Mouse (Mus musculus): ENCODE data around the gene Gtpbp1. TPM values are rescaled to one million over a fixed set of nuclear protein-coding genes. Genes with fewer than 3 reads are reported as not detected.

The Gtpbp1 gene
- polyA plus RNA-seq, 1 experiment from 2014 or later: 51.4 TPM

GRCm38 (mm10) chr15:79688268-79688956 is 2.2 kb upstream of the Gtpbp1 start:
- Histone ChIP-seq H3K4me1 (ENCODE audit: control insufficient read depth, insufficient read depth, low read length) (peaks cover 59% of the 10 kb centered on the region), H3K4me2 (ENCODE audit: low read length) (peak overlapping the region; percentile 71), H3K27me3 (ENCODE audit: control insufficient read depth, insufficient read depth, low read depth, low read length) (no peaks in the 10 kb centered on the region), H3K9me3 (replicated peaks; ENCODE audit: control insufficient read depth, low read length, poor library complexity, severe bottlenecking) (no peaks in the 10 kb centered on the region), H3K4me3 (ENCODE audit: low read depth, low read length) (peak overlapping the region; percentile 74), H3K9ac (ENCODE audit: low read depth, low read length) (peak overlapping the region; percentile 83), H3K36me3 (ENCODE audit: control insufficient read depth, insufficient read depth, low read length) (no peaks in the 10 kb centered on the region), H3K27ac (ENCODE audit: low read length) (peak overlapping the region; percentile 95)
- WGBS: 2% methylated on average over 8 of the region's 8 CpGs
- ATAC-seq: no peak

GRCm38 (mm10) chr15:79689662-79690425 is 801 bp upstream of the Gtpbp1 start:
- WGBS: 15% methylated on average over 24 of the region's 24 CpGs
- no peak overlapping the region for H3K27ac ChIP-seq (ENCODE audit: low read length)
- H3K9ac ChIP-seq (ENCODE audit: low read depth, low read length): no peak overlapping the region
- ATAC-seq: no peak
- H3K27me3 ChIP-seq (ENCODE audit: control insufficient read depth, insufficient read depth, low read depth, low read length): no peaks in the 10 kb centered on the region
- H3K36me3 ChIP-seq (ENCODE audit: control insufficient read depth, insufficient read depth, low read length): no peaks in the 10 kb centered on the region
- H3K4me1 ChIP-seq (ENCODE audit: control insufficient read depth, insufficient read depth, low read length): peaks cover 46% of the 10 kb centered on the region
- H3K4me2 ChIP-seq (ENCODE audit: low read length): peak overlapping the region; percentile 54
- H3K9me3 ChIP-seq (replicated peaks; ENCODE audit: control insufficient read depth, low read length, poor library complexity, severe bottlenecking): no peaks in the 10 kb centered on the region
- peak overlapping the region; percentile 90 for H3K4me3 ChIP-seq (ENCODE audit: low read depth, low read length)

- Histone ChIP-seq H3K36me3 (ENCODE audit: control insufficient read depth, insufficient read depth, low read length) (no peaks in the 10 kb centered on the region), H3K27me3 (ENCODE audit: control insufficient read depth, insufficient read depth, low read depth, low read length) (no peaks in the 10 kb centered on the region), H3K4me2 (ENCODE audit: low read length) (peak overlapping the region; percentile 95), H3K4me3 (ENCODE audit: low read depth, low read length) (peak overlapping the region; percentile 90), H3K9me3 (replicated peaks; ENCODE audit: control insufficient read depth, low read length, poor library complexity, severe bottlenecking) (no peaks in the 10 kb centered on the region), H3K27ac (ENCODE audit: low read length) (peak overlapping the region; percentile 89), H3K4me1 (ENCODE audit: control insufficient read depth, insufficient read depth, low read length) (peaks cover 34% of the 10 kb centered on the region), H3K9ac (ENCODE audit: low read depth, low read length) (peak overlapping the region; percentile 90)
- under 1% methylated on average over 51 of the region's 53 CpGs for WGBS
- peak; percentile 30 for ATAC-seq
Measured at GRCm38 (mm10) chr15:79691023-79691508, 421 bp downstream of the Gtpbp1 start.

GRCm38 (mm10) chr15:79692334-79692733 is 1.7 kb downstream of the Gtpbp1 start:
- WGBS: 61% methylated on average over 5 of the region's 5 CpGs
- H3K27me3 ChIP-seq (ENCODE audit: control insufficient read depth, insufficient read depth, low read depth, low read length): no peaks in the 10 kb centered on the region
- no peaks in the 10 kb centered on the region for H3K36me3 ChIP-seq (ENCODE audit: control insufficient read depth, insufficient read depth, low read length)
- H3K9ac ChIP-seq (ENCODE audit: low read depth, low read length): no peak overlapping the region
- ATAC-seq: no peak
- peak overlapping the region; percentile 95; the same call in 1 of the 2 replicates for H3K4me2 ChIP-seq (ENCODE audit: low read length)
- no peak overlapping the region for H3K27ac ChIP-seq (ENCODE audit: low read length)
- no peak overlapping the region for H3K4me3 ChIP-seq (ENCODE audit: low read depth, low read length)
- H3K9me3 ChIP-seq (replicated peaks; ENCODE audit: control insufficient read depth, low read length, poor library complexity, severe bottlenecking): no peaks in the 10 kb centered on the region
- H3K4me1 ChIP-seq (ENCODE audit: control insufficient read depth, insufficient read depth, low read length): peaks cover 31% of the 10 kb centered on the region

- Histone ChIP-seq H3K27me3 (ENCODE audit: control insufficient read depth, insufficient read depth, low read depth, low read length) (no peaks in the 10 kb centered on the region), H3K9me3 (replicated peaks; ENCODE audit: control insufficient read depth, low read length, poor library complexity, severe bottlenecking) (no peaks in the 10 kb centered on the region), H3K9ac (ENCODE audit: low read depth, low read length) (no peak overlapping the region), H3K4me1 (ENCODE audit: control insufficient read depth, insufficient read depth, low read length) (peaks cover 26% of the 10 kb centered on the region), H3K4me3 (ENCODE audit: low read depth, low read length) (no peak overlapping the region), H3K36me3 (ENCODE audit: control insufficient read depth, insufficient read depth, low read length) (no peaks in the 10 kb centered on the region), H3K27ac (ENCODE audit: low read length) (no peak overlapping the region), H3K4me2 (ENCODE audit: low read length) (no peak overlapping the region)
- no peak for ATAC-seq
- WGBS: 93% methylated on average over 11 of the region's 11 CpGs
Measured at GRCm38 (mm10) chr15:79693740-79694139, 3.1 kb downstream of the Gtpbp1 start.

GRCm38 (mm10) chr15:79694512-79694911 is 3.9 kb downstream of the Gtpbp1 start:
- H3K27ac ChIP-seq (ENCODE audit: low read length): no peak overlapping the region
- no peak overlapping the region for H3K9ac ChIP-seq (ENCODE audit: low read depth, low read length)
- no peak overlapping the region for H3K4me2 ChIP-seq (ENCODE audit: low read length)
- no peaks in the 10 kb centered on the region for H3K36me3 ChIP-seq (ENCODE audit: control insufficient read depth, insufficient read depth, low read length)
- H3K27me3 ChIP-seq (ENCODE audit: control insufficient read depth, insufficient read depth, low read depth, low read length): no peaks in the 10 kb centered on the region
- peaks cover 24% of the 10 kb centered on the region for H3K4me1 ChIP-seq (ENCODE audit: control insufficient read depth, insufficient read depth, low read length)
- no peaks in the 10 kb centered on the region for H3K9me3 ChIP-seq (replicated peaks; ENCODE audit: control insufficient read depth, low read length, poor library complexity, severe bottlenecking)
- H3K4me3 ChIP-seq (ENCODE audit: low read depth, low read length): no peak overlapping the region
- 87% methylated on average over 4 of the region's 4 CpGs for WGBS
- ATAC-seq: no peak

- Histone ChIP-seq H3K9me3 (replicated peaks; ENCODE audit: control insufficient read depth, low read length, poor library complexity, severe bottlenecking) (no peaks in the 10 kb centered on the region), H3K4me1 (ENCODE audit: control insufficient read depth, insufficient read depth, low read length) (peaks cover 21% of the 10 kb centered on the region), H3K36me3 (ENCODE audit: control insufficient read depth, insufficient read depth, low read length) (no peaks in the 10 kb centered on the region), H3K4me2 (ENCODE audit: low read length) (no peak overlapping the region), H3K27ac (ENCODE audit: low read length) (no peak overlapping the region), H3K4me3 (ENCODE audit: low read depth, low read length) (no peak overlapping the region), H3K9ac (ENCODE audit: low read depth, low read length) (no peak overlapping the region), H3K27me3 (ENCODE audit: control insufficient read depth, insufficient read depth, low read depth, low read length) (no peaks in the 10 kb centered on the region)
- ATAC-seq: no peak
- 75% methylated on average over 3 of the region's 3 CpGs for WGBS
Measured at GRCm38 (mm10) chr15:79695516-79695915, 4.9 kb downstream of the Gtpbp1 start.

- Histone ChIP-seq H3K4me3 (ENCODE audit: low read depth, low read length) (no peak overlapping the region), H3K4me1 (ENCODE audit: control insufficient read depth, insufficient read depth, low read length) (peaks cover 20% of the 10 kb centered on the region), H3K27ac (ENCODE audit: low read length) (no peak overlapping the region), H3K9ac (ENCODE audit: low read depth, low read length) (no peak overlapping the region), H3K4me2 (ENCODE audit: low read length) (no peak overlapping the region), H3K9me3 (replicated peaks; ENCODE audit: control insufficient read depth, low read length, poor library complexity, severe bottlenecking) (no peaks in the 10 kb centered on the region), H3K27me3 (ENCODE audit: control insufficient read depth, insufficient read depth, low read depth, low read length) (no peaks in the 10 kb centered on the region), H3K36me3 (ENCODE audit: control insufficient read depth, insufficient read depth, low read length) (no peaks in the 10 kb centered on the region)
- ATAC-seq: no peak
- 95% methylated on average over 2 of the region's 2 CpGs for WGBS
Measured at GRCm38 (mm10) chr15:79696508-79696907, 5.9 kb downstream of the Gtpbp1 start.

- WGBS: 63% methylated on average over 6 of the region's 6 CpGs
- no peak overlapping the region for H3K4me2 ChIP-seq (ENCODE audit: low read length)
Measured at GRCm38 (mm10) chr15:79697011-79697410, 6.4 kb downstream of the Gtpbp1 start.

More at GRCm38 (mm10) chr15:79697011-79697410, 6.4 kb downstream of the Gtpbp1 start:
- ATAC-seq: no peak
- Histone ChIP-seq H3K27ac (ENCODE audit: low read length) (no peak overlapping the region), H3K9me3 (replicated peaks; ENCODE audit: control insufficient read depth, low read length, poor library complexity, severe bottlenecking) (no peaks in the 10 kb centered on the region), H3K36me3 (ENCODE audit: control insufficient read depth, insufficient read depth, low read length) (no peaks in the 10 kb centered on the region), H3K4me3 (ENCODE audit: low read depth, low read length) (no peak overlapping the region), H3K4me1 (ENCODE audit: control insufficient read depth, insufficient read depth, low read length) (peaks cover 15% of the 10 kb centered on the region), H3K27me3 (ENCODE audit: control insufficient read depth, insufficient read depth, low read depth, low read length) (no peaks in the 10 kb centered on the region), H3K9ac (ENCODE audit: low read depth, low read length) (no peak overlapping the region)

Data from midbrain, embryonic 16.5 days (tissue).